Mouse (Mus musculus) kidney, adult 2 months (tissue): ENCODE measurements around the gene Apopt1. TPM values are rescaled to one million over a fixed set of nuclear protein-coding genes. Genes with fewer than 3 reads are reported as not detected.

ENCODE experiments used
- DNase-seq: peaks from one replicate; pipeline ENCODE4 v3.0.0; 2021
- H3K27ac ChIP-seq: fragments of 200-500 bp; 2 replicates; pipeline ENCODE4 v1.5.1; 2012; ENCODE audit warnings: low read depth, low read length, control low read depth, inconsistent platforms; ENCODE audit not compliant: insufficient read depth
- H3K27me3 ChIP-seq: fragments of 200-500 bp; replicated peaks from 2 replicates; pipeline ENCODE4 v1.6.1; 2012; ENCODE audit warnings: mild to moderate bottlenecking, moderate library complexity, low read length, inconsistent platforms; ENCODE audit not compliant: control insufficient read depth, insufficient read depth
- H3K36me3 ChIP-seq: fragments of 200-500 bp; 2 replicates; pipeline ENCODE4 v1.6.1; 2012; ENCODE audit warnings: mild to moderate bottlenecking, moderate library complexity, low read length, inconsistent platforms; ENCODE audit not compliant: control insufficient read depth, insufficient read depth
- H3K4me1 ChIP-seq: fragments of 200-500 bp; 2 replicates; pipeline ENCODE4 v1.6.1; 2011; ENCODE audit warnings: low read length; ENCODE audit not compliant: control insufficient read depth, insufficient read depth
- H3K4me3 ChIP-seq: fragments of 200-500 bp; 2 replicates; pipeline ENCODE4 v1.5.1; 2011; ENCODE audit warnings: mild to moderate bottlenecking, low read depth, low read length, control low read depth; ENCODE audit not compliant: insufficient read depth
- CTCF ChIP-seq: fragments of 200-500 bp; conservative IDR thresholded peaks from 2 replicates; pipeline ENCODE4 v1.5.1; 2011; ENCODE audit warnings: low read depth, mild to moderate bottlenecking, control low read depth, low read length, moderate library complexity, mixed read lengths; ENCODE audit not compliant: insufficient read depth, insufficient read length
- POLR2A ChIP-seq: fragments of 200-500 bp; IDR thresholded peaks from one replicate; pipeline ENCODE4 v1.6.1; 2011; ENCODE audit warnings: low read depth, low read length, control low read depth
- WGBS: fragments of 180-500 bp; shearing (Covaris S2); methylation state at CpG from one replicate; pipeline ENCODE4 v1.1.7; 2018; 5-methylcytosine and 5-hydroxymethylcytosine counted together
- polyA plus RNA-seq: library from polyadenylated mRNA; depleted of rRNA; stranded (reverse); fragments of >200 nt; gene quantifications from 2 replicates; pipeline ENCODE4 v1.2.3, GENCODE M21; 2012

The Apopt1 gene
- polyA plus RNA-seq, 1 experiment: 68.4 TPM

- no peaks in the 10 kb centered on the region for H3K36me3 ChIP-seq
- WGBS: 78% methylated on average over 6 of the region's 6 CpGs
- no peak for DNase-seq
- no peak overlapping the region for H3K4me3 ChIP-seq
- H3K27me3 ChIP-seq: no peaks in the 10 kb centered on the region
- no peaks in the 10 kb centered on the region for H3K4me1 ChIP-seq
- no peak for TF ChIP-seq CTCF
- TF ChIP-seq POLR2A: no peak
- H3K27ac ChIP-seq: no peak overlapping the region
Observed at GRCm38 (mm10) chr12:111745274-111745673, 32.2 kb downstream of the Apopt1 start.

- Histone ChIP-seq H3K27ac (peak overlapping the region; percentile 36; the same call in 1 of the 2 replicates), H3K27me3 (no peaks in the 10 kb centered on the region), H3K36me3 (no peaks in the 10 kb centered on the region), H3K4me3 (no peak overlapping the region), H3K4me1 (no peaks in the 10 kb centered on the region)
- DNase-seq: peak; percentile 81
- WGBS: 58% methylated on average over 5 of the region's 5 CpGs
- TF ChIP-seq CTCF (no peak), POLR2A (no peak)
Observed at GRCm38 (mm10) chr12:111746091-111746490, 33.0 kb downstream of the Apopt1 start.

- 88% methylated on average over 7 of the region's 7 CpGs for WGBS
- Histone ChIP-seq H3K27ac (no peak overlapping the region), H3K4me3 (no peak overlapping the region), H3K27me3 (no peaks in the 10 kb centered on the region), H3K4me1 (no peaks in the 10 kb centered on the region), H3K36me3 (no peaks in the 10 kb centered on the region)
- no peak for TF ChIP-seq POLR2A
- no peak for TF ChIP-seq CTCF
- DNase-seq: no peak
Observed at GRCm38 (mm10) chr12:111747421-111747820, 34.4 kb downstream of the Apopt1 start.

GRCm38 (mm10) chr12:111750739-111751138 lies 37.7 kb downstream of the Apopt1 start:
- 92% methylated on average over 3 of the region's 3 CpGs for WGBS
- DNase-seq: no peak
- no peaks in the 10 kb centered on the region for H3K36me3 ChIP-seq
- H3K27ac ChIP-seq: no peak overlapping the region
- H3K4me1 ChIP-seq: no peaks in the 10 kb centered on the region
- H3K4me3 ChIP-seq: no peak overlapping the region
- no peaks in the 10 kb centered on the region for H3K27me3 ChIP-seq
- no peak for TF ChIP-seq POLR2A
- no peak for TF ChIP-seq CTCF

GRCm38 (mm10) chr12:111752491-111752890 lies 39.4 kb downstream of the Apopt1 start:
- Histone ChIP-seq H3K27ac (no peak overlapping the region), H3K36me3 (no peaks in the 10 kb centered on the region), H3K4me1 (peaks cover 5% of the 10 kb centered on the region; the same call in 1 of the 2 replicates), H3K4me3 (no peak overlapping the region), H3K27me3 (no peaks in the 10 kb centered on the region)
- TF ChIP-seq POLR2A (no peak), CTCF (no peak)
- WGBS: 86% methylated on average over 6 of the region's 6 CpGs
- DNase-seq: no peak

DNA sequence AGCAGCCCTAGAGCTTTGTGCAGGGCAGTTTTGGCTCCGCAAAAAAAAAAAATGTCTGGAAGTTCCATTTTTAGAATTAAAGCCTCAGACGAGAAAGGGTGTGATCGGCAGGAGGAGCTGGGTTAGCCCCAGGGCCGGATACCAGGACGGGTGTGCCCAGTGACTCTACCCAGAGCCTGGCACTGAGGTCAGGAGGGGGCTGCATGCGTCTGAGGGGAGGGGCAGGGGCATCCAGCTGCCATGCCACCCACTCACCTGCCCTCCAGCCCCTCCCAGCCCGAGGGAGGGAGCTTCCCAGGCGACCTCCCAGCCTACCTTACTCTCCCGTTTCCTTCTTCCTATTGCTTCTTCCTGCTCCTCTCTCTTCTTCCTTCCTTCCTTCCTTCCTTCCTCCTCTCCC lies 40.3 kb downstream of the Apopt1 start:
- H3K27ac ChIP-seq: no peak overlapping the region
- H3K4me1 ChIP-seq: peaks cover 5% of the 10 kb centered on the region; the same call in 1 of the 2 replicates
- H3K36me3 ChIP-seq: no peaks in the 10 kb centered on the region
- H3K4me3 ChIP-seq: no peak overlapping the region
- H3K27me3 ChIP-seq: no peaks in the 10 kb centered on the region
- WGBS: 31% methylated on average over 9 of the region's 9 CpGs
- no peak for TF ChIP-seq POLR2A
- no peak for TF ChIP-seq CTCF
- DNase-seq: no peak

GRCm38 (mm10) chr12:111754710-111755109 lies 41.6 kb downstream of the Apopt1 start:
- TF ChIP-seq CTCF (no peak), POLR2A (no peak)
- DNase-seq: no peak
- Histone ChIP-seq H3K27ac (no peak overlapping the region), H3K27me3 (no peaks in the 10 kb centered on the region), H3K36me3 (no peaks in the 10 kb centered on the region), H3K4me1 (peaks cover 5% of the 10 kb centered on the region; the same call in 1 of the 2 replicates), H3K4me3 (no peak overlapping the region)
